ENCODE assay signal across 9 mouse cellular contexts in the genomic region with DNA sequence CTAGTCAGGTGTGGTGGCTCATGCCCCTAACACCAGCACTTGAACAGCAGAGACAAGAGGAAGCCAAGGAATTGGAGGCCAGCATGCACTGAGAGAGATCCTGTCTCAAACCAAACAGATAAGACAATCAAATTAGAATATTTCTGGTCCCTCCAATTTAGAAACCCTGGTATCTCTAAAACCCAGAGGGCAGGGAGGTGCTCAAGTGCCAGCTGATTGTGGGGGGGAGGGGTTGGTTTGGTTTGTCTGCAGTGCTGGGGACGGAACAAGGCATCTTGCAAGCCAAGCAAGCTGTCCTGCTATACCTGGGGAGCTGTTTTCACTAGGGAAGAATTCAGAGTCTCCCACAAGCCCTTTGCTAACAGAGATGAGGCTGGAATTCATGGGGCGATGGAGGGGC. TPM values are rescaled to one million over a fixed set of nuclear protein-coding genes. Genes with fewer than 3 reads are reported as not detected.
DNase-seq lines count a peak whose midpoint lies in the region; ATAC-seq lines count a peak whose summit lies in the region.
"Had no signal": no experiment of that assay in that cellular context is flagged by ENCODE, and none has a peak within 500 bp of the region (broad histone marks: within the 10 kb centered on the region; RNA-seq: fewer than 3 reads in every experiment).

No protein-coding gene starts in this region.

- H3K27ac ChIP-seq in kidney, embryonic 15.5 days, result 0 out of 2 replicates have a peak overlapping the region, but pooled peaks have one; percentile 48
- no peak overlapping the region for H3K27ac ChIP-seq in embryonic facial prominence, embryonic 10.5 days (replicated peaks)
- no peak overlapping the region for H3K27ac ChIP-seq in forebrain, embryonic 16.5 days (ENCODE audit: low read length)
- peak overlapping the region; percentile 66 for H3K27ac ChIP-seq in midbrain, embryonic 15.5 days

- ATAC-seq in kidney, embryonic 15.5 days (replicated peaks; ENCODE audit: low FRiP score), result no peak
- ATAC-seq in forebrain, embryonic 16.5 days, result no peak
- no peak for ATAC-seq in midbrain, embryonic 15.5 days (replicated peaks)

- no peak overlapping the region for H3K9ac ChIP-seq in kidney, embryonic 15.5 days
- H3K9ac ChIP-seq in forebrain, embryonic 16.5 days (replicated peaks; ENCODE audit: low read depth, low read length), result peak overlapping the region; percentile 18; the same call in 1 of the 2 replicates
- no peak overlapping the region for H3K9ac ChIP-seq in midbrain, embryonic 15.5 days

- no peaks in the 10 kb centered on the region for H3K9me3 ChIP-seq in kidney, embryonic 15.5 days (replicated peaks)
- no peaks in the 10 kb centered on the region for H3K9me3 ChIP-seq in embryonic facial prominence, embryonic 10.5 days
- H3K9me3 ChIP-seq in forebrain, embryonic 16.5 days (ENCODE audit: control insufficient read depth, low read length), result no peaks in the 10 kb centered on the region
- H3K9me3 ChIP-seq in midbrain, embryonic 15.5 days, result no peaks in the 10 kb centered on the region

- H3K4me2 ChIP-seq in kidney, embryonic 15.5 days, result no peak overlapping the region
- H3K4me2 ChIP-seq in forebrain, embryonic 16.5 days (ENCODE audit: low read length), result no peak overlapping the region; the same call in 1 of the 2 replicates
- H3K4me2 ChIP-seq in midbrain, embryonic 15.5 days, result no peak overlapping the region

- no peaks in the 10 kb centered on the region for H3K27me3 ChIP-seq in kidney, embryonic 15.5 days
- no peaks in the 10 kb centered on the region for H3K27me3 ChIP-seq in embryonic facial prominence, embryonic 10.5 days (replicated peaks; ENCODE audit: low read depth, poor library complexity, severe bottlenecking)
- no peaks in the 10 kb centered on the region for H3K27me3 ChIP-seq in forebrain, embryonic 16.5 days (replicated peaks; ENCODE audit: control insufficient read depth, insufficient read depth, low read length)
- H3K27me3 ChIP-seq in midbrain, embryonic 15.5 days (replicated peaks), result no peaks in the 10 kb centered on the region

- 78% methylated on average over 2 of the region's 2 CpGs for WGBS in kidney, embryonic 15.5 days
- 58% methylated on average over 2 of the region's 2 CpGs for WGBS in embryonic facial prominence, embryonic 10.5 days
- 42% methylated on average over 2 of the region's 2 CpGs for WGBS in forebrain, embryonic 16.5 days
- 36% methylated on average over 2 of the region's 2 CpGs for WGBS in midbrain, embryonic 15.5 days

- DNase-seq in kidney, adult 11 months, result no peak
- DNase-seq in embryonic facial prominence, embryonic 10.5 days (ENCODE audit: low spot score), result no peak
- DNase-seq in ovary, postnatal 10 days (ENCODE audit: low spot score), result no peak
- DNase-seq in urinary bladder, postnatal 25 days (ENCODE audit: low spot score), result no peak
- DNase-seq in adrenal gland, postnatal 4 days (ENCODE audit: low spot score in 2 of 2), result no peak
- DNase-seq: adrenal gland, postnatal 14 days had no signal

- H3K36me3 ChIP-seq in kidney, embryonic 15.5 days, result peaks cover 21% of the 10 kb centered on the region
- peaks cover 79% of the 10 kb centered on the region for H3K36me3 ChIP-seq in embryonic facial prominence, embryonic 10.5 days (replicated peaks)
- no peaks in the 10 kb centered on the region for H3K36me3 ChIP-seq in forebrain, embryonic 16.5 days (ENCODE audit: control insufficient read depth, insufficient read depth)
- no peaks in the 10 kb centered on the region for H3K36me3 ChIP-seq in midbrain, embryonic 15.5 days (replicated peaks)

- H3K4me1 ChIP-seq in kidney, embryonic 15.5 days, result peaks cover 68% of the 10 kb centered on the region
- H3K4me1 ChIP-seq in embryonic facial prominence, embryonic 10.5 days, result peaks cover 59% of the 10 kb centered on the region
- peaks cover 72% of the 10 kb centered on the region for H3K4me1 ChIP-seq in forebrain, embryonic 16.5 days (replicated peaks; ENCODE audit: control insufficient read depth, insufficient read depth, low read length)
- peaks cover 79% of the 10 kb centered on the region for H3K4me1 ChIP-seq in midbrain, embryonic 15.5 days

- H3K4me3 ChIP-seq in kidney, embryonic 15.5 days (replicated peaks), result no peak overlapping the region
- H3K4me3 ChIP-seq in embryonic facial prominence, embryonic 10.5 days, result peak overlapping the region; percentile 5; the same call in 1 of the 2 replicates
- no peak overlapping the region for H3K4me3 ChIP-seq in forebrain, embryonic 16.5 days (replicated peaks; ENCODE audit: low read length)
- H3K4me3 ChIP-seq in midbrain, embryonic 15.5 days, result no peak overlapping the region

RNA-seq across cellular contexts. Expression of a gene that starts 15.5 kb away (rescaled TPM):
- polyA plus RNA-seq in kidney, embryonic 15.5 days (2015; fragmentation: Nextera tagmentation; extraction: Ambion mirVana), result 21.6 and 28.1 TPM in 2 replicates
- polyA plus RNA-seq in embryonic facial prominence, embryonic 10.5 days (2016; fragmentation: Nextera tagmentation; extraction: Ambion mirVana), result 21.8 and 26.5 TPM in 2 replicates
- 34.8 and 40.4 TPM in 2 replicates for polyA plus RNA-seq in forebrain, embryonic 16.5 days (2015; fragmentation: Nextera tagmentation; extraction: Ambion mirVana)
- polyA plus RNA-seq in midbrain, embryonic 15.5 days (2015; fragmentation: Nextera tagmentation; extraction: Ambion mirVana), result 36.3 and 38.6 TPM in 2 replicates
- 100 to 1,000 TPM; 149 to 153 TPM for total RNA-seq in adrenal gland, postnatal 4 days (2021)

Comparison
In these comparisons a context has a peak if more than half of its experiments do, and no peak if none do; other contexts are left out.
1. H3K27ac ChIP-seq: peak in kidney, embryonic 15.5 days (single experiment) and midbrain, embryonic 15.5 days (single experiment); none in embryonic facial prominence, embryonic 10.5 days (single experiment) and forebrain, embryonic 16.5 days (single experiment).